Mouse (Mus musculus): ENCODE measurements around the gene Chac1. TPM values are rescaled to one million over a fixed set of nuclear protein-coding genes. Genes with fewer than 3 reads are reported as not detected.

Chac1 gene
- polyA plus RNA-seq, 1 experiment from 2014 or later, result 11.2 TPM

- Histone ChIP-seq H3K27ac (ENCODE audit: low read depth, low read length) (no peak overlapping the region), H3K9ac (replicated peaks; ENCODE audit: low read depth, low read length) (peak overlapping the region; percentile 42), H3K4me1 (ENCODE audit: control insufficient read depth, insufficient read depth, low read length) (peaks cover 46% of the 10 kb centered on the region), H3K9me3 (ENCODE audit: control insufficient read depth, low read length) (no peaks in the 10 kb centered on the region), H3K27me3 (ENCODE audit: control insufficient read depth, insufficient read depth, low read length) (peaks cover 62% of the 10 kb centered on the region), H3K36me3 (ENCODE audit: control insufficient read depth, insufficient read depth, low read length) (no peaks in the 10 kb centered on the region), H3K4me2 (ENCODE audit: low read depth, low read length) (peak overlapping the region; percentile 83), H3K4me3 (ENCODE audit: low read depth, low read length) (peak overlapping the region; percentile 42)
- under 1% methylated on average over 58 of the region's 61 CpGs for WGBS
- no peak for ATAC-seq (ENCODE audit: low read depth)
These were observed 24.6 kb upstream of the Chac1 start for GRCm38 (mm10) chr2:119326161-119327101.

DNA sequence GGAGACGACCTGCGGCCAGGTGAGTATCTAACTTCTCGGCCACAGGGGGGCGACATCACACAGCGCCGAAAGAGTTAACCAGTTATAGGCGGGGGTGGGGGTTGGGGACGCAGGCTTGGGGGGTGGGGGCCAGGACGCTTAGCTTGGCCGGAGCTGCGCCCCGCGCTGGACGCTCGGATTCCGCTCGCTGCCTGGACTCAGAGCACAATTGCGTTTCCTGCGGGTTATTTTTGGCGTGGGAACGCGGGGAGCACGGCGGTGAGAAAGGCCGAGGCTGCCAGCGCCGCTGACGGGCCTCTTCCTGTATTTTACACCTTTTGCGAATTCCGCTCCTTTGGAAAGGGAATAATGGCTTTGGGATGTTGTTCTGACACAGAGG lies 23.9 kb upstream of the Chac1 start:
- no peak for ATAC-seq (ENCODE audit: low read depth)
- under 1% methylated on average over 30 of the region's 30 CpGs for WGBS
- peaks cover 65% of the 10 kb centered on the region for H3K27me3 ChIP-seq (ENCODE audit: control insufficient read depth, insufficient read depth, low read length)

DNA sequence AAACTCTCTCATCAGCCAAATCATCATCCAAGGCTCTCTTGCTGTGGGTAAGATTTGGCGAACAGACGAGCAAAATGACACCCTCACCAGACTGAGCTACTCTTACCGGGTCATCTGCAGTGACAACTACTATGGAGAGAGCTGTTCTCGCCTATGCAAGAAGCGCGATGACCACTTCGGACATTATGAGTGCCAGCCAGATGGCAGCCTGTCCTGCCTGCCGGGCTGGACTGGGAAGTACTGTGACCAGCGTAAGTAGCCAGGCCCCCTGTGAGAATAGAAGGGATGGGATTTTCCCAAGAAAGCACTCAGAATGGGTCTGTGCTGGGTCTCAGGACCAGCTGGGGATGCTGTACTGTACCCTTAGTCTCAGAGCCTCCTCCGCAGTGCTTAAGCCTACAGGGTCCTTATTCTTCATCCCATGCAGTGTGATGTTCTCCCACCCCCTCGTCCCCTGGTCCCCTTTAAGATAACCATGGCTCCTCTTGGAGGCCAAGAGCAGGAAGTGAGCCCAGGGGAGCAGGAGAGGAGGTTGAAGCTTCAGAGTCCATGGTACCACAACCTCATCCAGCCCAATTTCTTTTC lies 23.0 kb upstream of the Chac1 start:
- H3K27me3 ChIP-seq (ENCODE audit: control insufficient read depth, insufficient read depth, low read length), result peaks cover 62% of the 10 kb centered on the region
- no peak overlapping the region for H3K27ac ChIP-seq (ENCODE audit: low read depth, low read length)
- no peaks in the 10 kb centered on the region for H3K9me3 ChIP-seq (ENCODE audit: control insufficient read depth, low read length)
- H3K4me3 ChIP-seq (ENCODE audit: low read depth, low read length), result peak overlapping the region; percentile 42; the same call in 1 of the 2 replicates
- 14% methylated on average over 11 of the region's 11 CpGs for WGBS
- no peak for ATAC-seq (ENCODE audit: low read depth)
- H3K4me1 ChIP-seq (ENCODE audit: control insufficient read depth, insufficient read depth, low read length), result peaks cover 35% of the 10 kb centered on the region
- H3K4me2 ChIP-seq (ENCODE audit: low read depth, low read length), result peak overlapping the region; percentile 83; the same call in 1 of the 2 replicates
- H3K9ac ChIP-seq (replicated peaks; ENCODE audit: low read depth, low read length), result no peak overlapping the region
- no peaks in the 10 kb centered on the region for H3K36me3 ChIP-seq (ENCODE audit: control insufficient read depth, insufficient read depth, low read length)

More for the DNA sequence above, 23.9 kb upstream of the Chac1 start:
- Histone ChIP-seq H3K9me3 (ENCODE audit: control insufficient read depth, low read length) (no peaks in the 10 kb centered on the region), H3K27ac (ENCODE audit: low read depth, low read length) (no peak overlapping the region), H3K9ac (replicated peaks; ENCODE audit: low read depth, low read length) (peak overlapping the region; percentile 42; the same call in 1 of the 2 replicates), H3K4me1 (ENCODE audit: control insufficient read depth, insufficient read depth, low read length) (peaks cover 43% of the 10 kb centered on the region), H3K4me3 (ENCODE audit: low read depth, low read length) (peak overlapping the region; percentile 42), H3K4me2 (ENCODE audit: low read depth, low read length) (peak overlapping the region; percentile 83), H3K36me3 (ENCODE audit: control insufficient read depth, insufficient read depth, low read length) (no peaks in the 10 kb centered on the region)

DNA sequence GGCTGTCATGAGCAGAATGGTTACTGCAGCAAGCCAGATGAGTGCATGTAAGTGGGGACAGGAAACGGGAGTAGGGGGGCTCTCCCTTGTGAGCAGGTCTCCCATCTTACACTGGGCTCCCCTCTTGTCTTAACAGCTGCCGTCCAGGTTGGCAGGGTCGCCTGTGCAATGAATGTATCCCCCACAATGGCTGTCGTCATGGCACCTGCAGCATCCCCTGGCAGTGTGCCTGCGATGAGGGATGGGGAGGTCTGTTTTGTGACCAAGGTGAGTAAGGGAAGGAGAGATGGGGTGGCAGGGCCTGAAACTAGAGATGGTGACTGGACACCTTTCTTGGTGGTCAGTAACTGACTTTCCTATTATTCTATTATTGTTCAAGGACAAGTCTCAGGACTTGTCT lies 22.5 kb upstream of the Chac1 start:
- WGBS, result 35% methylated on average over 5 of the region's 5 CpGs
- Histone ChIP-seq H3K4me3 (ENCODE audit: low read depth, low read length) (no peak overlapping the region), H3K9ac (replicated peaks; ENCODE audit: low read depth, low read length) (no peak overlapping the region), H3K27me3 (ENCODE audit: control insufficient read depth, insufficient read depth, low read length) (peaks cover 58% of the 10 kb centered on the region), H3K4me2 (ENCODE audit: low read depth, low read length) (peak overlapping the region; percentile 21; the same call in 1 of the 2 replicates), H3K36me3 (ENCODE audit: control insufficient read depth, insufficient read depth, low read length) (no peaks in the 10 kb centered on the region), H3K9me3 (ENCODE audit: control insufficient read depth, low read length) (no peaks in the 10 kb centered on the region), H3K4me1 (ENCODE audit: control insufficient read depth, insufficient read depth, low read length) (peaks cover 35% of the 10 kb centered on the region), H3K27ac (ENCODE audit: low read depth, low read length) (no peak overlapping the region)
- no peak for ATAC-seq (ENCODE audit: low read depth)

DNA sequence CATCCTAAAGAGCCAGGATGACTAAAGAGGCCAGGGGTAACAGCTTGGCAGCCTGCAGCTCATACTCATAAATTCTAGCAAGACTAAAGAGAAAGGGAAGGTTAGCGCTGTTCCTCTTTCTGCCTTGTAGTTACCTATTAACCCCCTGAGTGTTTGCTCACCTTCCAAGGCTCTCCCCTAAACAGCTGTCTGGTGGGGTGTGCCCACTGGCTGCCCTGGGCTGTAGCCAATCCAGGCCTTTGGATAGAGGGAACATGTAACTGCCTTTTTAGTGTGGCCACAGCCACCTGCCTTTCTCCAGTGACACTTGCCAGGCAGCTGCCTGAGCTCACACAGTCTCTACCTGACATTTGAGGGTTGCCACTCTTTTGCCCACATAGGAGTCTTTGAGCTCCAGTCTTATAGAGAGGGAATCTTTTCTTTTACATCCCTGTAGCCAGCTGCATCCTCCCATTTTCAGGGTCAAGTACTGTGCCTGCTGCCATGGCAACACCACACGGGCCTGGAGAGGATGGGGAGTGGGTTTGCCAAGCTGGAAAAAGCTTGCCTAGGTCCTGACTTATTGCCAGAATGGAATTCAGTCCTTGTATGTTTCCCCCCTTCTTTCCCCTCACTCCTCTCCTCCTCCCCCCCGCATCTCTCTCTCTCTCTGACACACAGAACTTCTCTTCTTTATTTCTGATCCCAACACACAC lies 21.8 kb upstream of the Chac1 start:
- Histone ChIP-seq H3K36me3 (ENCODE audit: control insufficient read depth, insufficient read depth, low read length) (no peaks in the 10 kb centered on the region), H3K9me3 (ENCODE audit: control insufficient read depth, low read length) (no peaks in the 10 kb centered on the region), H3K4me3 (ENCODE audit: low read depth, low read length) (no peak overlapping the region), H3K27ac (ENCODE audit: low read depth, low read length) (no peak overlapping the region), H3K4me2 (ENCODE audit: low read depth, low read length) (no peak overlapping the region), H3K27me3 (ENCODE audit: control insufficient read depth, insufficient read depth, low read length) (peaks cover 54% of the 10 kb centered on the region), H3K9ac (replicated peaks; ENCODE audit: low read depth, low read length) (no peak overlapping the region), H3K4me1 (ENCODE audit: control insufficient read depth, insufficient read depth, low read length) (peaks cover 31% of the 10 kb centered on the region)
- 40% methylated on average over 3 of the region's 3 CpGs for WGBS
- peak; percentile 35 for ATAC-seq (ENCODE audit: low read depth)

DNA sequence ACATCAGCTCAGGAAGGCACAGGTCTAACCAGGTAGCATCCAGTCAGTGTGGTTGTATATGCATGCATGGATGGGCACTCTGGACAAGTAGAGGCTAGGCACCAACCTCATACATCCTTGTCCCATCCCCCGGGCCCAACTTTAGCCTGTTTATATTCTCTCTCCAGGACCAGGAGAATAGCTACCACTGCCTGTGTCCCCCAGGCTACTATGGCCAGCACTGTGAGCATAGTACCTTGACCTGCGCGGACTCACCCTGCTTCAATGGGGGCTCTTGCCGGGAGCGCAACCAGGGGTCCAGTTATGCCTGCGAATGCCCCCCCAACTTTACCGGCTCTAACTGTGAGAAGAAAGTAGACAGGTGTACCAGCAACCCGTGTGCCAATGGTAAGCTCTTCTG lies 20.2 kb upstream of the Chac1 start:
- peaks cover 44% of the 10 kb centered on the region for H3K27me3 ChIP-seq (ENCODE audit: control insufficient read depth, insufficient read depth, low read length)
- no peaks in the 10 kb centered on the region for H3K36me3 ChIP-seq (ENCODE audit: control insufficient read depth, insufficient read depth, low read length)
- WGBS, result 94% methylated on average over 8 of the region's 8 CpGs
- no peak overlapping the region for H3K4me3 ChIP-seq (ENCODE audit: low read depth, low read length)
- H3K27ac ChIP-seq (ENCODE audit: low read depth, low read length), result no peak overlapping the region
- ATAC-seq (ENCODE audit: low read depth), result no peak
- H3K9ac ChIP-seq (replicated peaks; ENCODE audit: low read depth, low read length), result no peak overlapping the region
- H3K9me3 ChIP-seq (ENCODE audit: control insufficient read depth, low read length), result no peaks in the 10 kb centered on the region
- H3K4me2 ChIP-seq (ENCODE audit: low read depth, low read length), result no peak overlapping the region
- H3K4me1 ChIP-seq (ENCODE audit: control insufficient read depth, insufficient read depth, low read length), result peaks cover 20% of the 10 kb centered on the region; the same call in 1 of the 2 replicates

DNA sequence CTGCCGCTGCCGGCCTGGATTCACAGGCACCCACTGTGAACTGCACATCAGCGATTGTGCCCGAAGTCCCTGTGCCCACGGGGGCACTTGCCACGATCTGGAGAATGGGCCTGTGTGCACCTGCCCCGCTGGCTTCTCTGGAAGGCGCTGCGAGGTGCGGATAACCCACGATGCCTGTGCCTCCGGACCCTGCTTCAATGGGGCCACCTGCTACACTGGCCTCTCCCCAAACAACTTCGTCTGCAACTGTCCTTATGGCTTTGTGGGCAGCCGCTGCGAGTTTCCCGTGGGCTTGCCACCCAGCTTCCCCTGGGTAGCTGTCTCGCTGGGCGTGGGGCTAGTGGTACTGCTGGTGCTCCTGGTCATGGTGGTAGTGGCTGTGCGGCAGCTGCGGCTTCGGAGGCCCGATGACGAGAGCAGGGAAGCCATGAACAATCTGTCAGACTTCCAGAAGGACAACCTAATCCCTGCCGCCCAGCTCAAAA lies 18.8 kb upstream of the Chac1 start:
- H3K4me3 ChIP-seq (ENCODE audit: low read depth, low read length), result no peak overlapping the region
- H3K27me3 ChIP-seq (ENCODE audit: control insufficient read depth, insufficient read depth, low read length), result peaks cover 35% of the 10 kb centered on the region
- H3K36me3 ChIP-seq (ENCODE audit: control insufficient read depth, insufficient read depth, low read length), result no peaks in the 10 kb centered on the region
- WGBS, result 66% methylated on average over 24 of the region's 24 CpGs
- no peaks in the 10 kb centered on the region for H3K9me3 ChIP-seq (ENCODE audit: control insufficient read depth, low read length)
- no peak overlapping the region for H3K4me2 ChIP-seq (ENCODE audit: low read depth, low read length)
- H3K9ac ChIP-seq (replicated peaks; ENCODE audit: low read depth, low read length), result no peak overlapping the region
- peaks cover 9% of the 10 kb centered on the region; the same call in 1 of the 2 replicates for H3K4me1 ChIP-seq (ENCODE audit: control insufficient read depth, insufficient read depth, low read length)
- no peak overlapping the region for H3K27ac ChIP-seq (ENCODE audit: low read depth, low read length)
- ATAC-seq (ENCODE audit: low read depth), result no peak

- Histone ChIP-seq H3K27ac (ENCODE audit: low read depth, low read length) (no peak overlapping the region), H3K4me1 (ENCODE audit: control insufficient read depth, insufficient read depth, low read length) (0 out of 2 replicates have a peak, but pooled peaks cover 5% of the 10 kb centered on the region), H3K4me2 (ENCODE audit: low read depth, low read length) (no peak overlapping the region), H3K36me3 (ENCODE audit: control insufficient read depth, insufficient read depth, low read length) (no peaks in the 10 kb centered on the region), H3K9me3 (ENCODE audit: control insufficient read depth, low read length) (no peaks in the 10 kb centered on the region), H3K27me3 (ENCODE audit: control insufficient read depth, insufficient read depth, low read length) (peaks cover 19% of the 10 kb centered on the region), H3K4me3 (ENCODE audit: low read depth, low read length) (no peak overlapping the region), H3K9ac (replicated peaks; ENCODE audit: low read depth, low read length) (no peak overlapping the region)
- WGBS, result 54% methylated on average over 1 of the region's 1 CpGs
- ATAC-seq (ENCODE audit: low read depth), result no peak
These were observed 16.9 kb upstream of the Chac1 start for GRCm38 (mm10) chr2:119334135-119334534.
